Mouse (Mus musculus) small intestine, adult 2 months (tissue): ENCODE measurements around the gene Sult1b1. TPM values are rescaled to one million over a fixed set of nuclear protein-coding genes. Genes with fewer than 3 reads are reported as not detected.
A peak's percentile ranks its signal among the peaks of the same experiment; 100 is the strongest.
"Not testable (repeated sequence)": the region's sequence is repeated elsewhere in the genome, so short reads cannot be mapped to it uniquely, and the experiment has no call there.

Source experiments
- H3K27ac ChIP-seq: fragments of 200-500 bp; 2 replicates; pipeline ENCODE4 v1.5.1; 2012; ENCODE audit warnings: low read depth, low read length, control low read depth, inconsistent platforms; ENCODE audit not compliant: insufficient read depth
- H3K27me3 ChIP-seq: fragments of 200-500 bp; 2 replicates; pipeline ENCODE4 v1.6.1; 2012; ENCODE audit warnings: mild to moderate bottlenecking, moderate library complexity, low read length, inconsistent platforms; ENCODE audit not compliant: control insufficient read depth, insufficient read depth
- H3K36me3 ChIP-seq: fragments of 200-500 bp; 2 replicates; pipeline ENCODE4 v1.6.1; 2012; ENCODE audit warnings: mild to moderate bottlenecking, low read length, control low read depth, inconsistent platforms; ENCODE audit not compliant: control insufficient read depth, insufficient read depth
- H3K4me1 ChIP-seq: fragments of 200-500 bp; 2 replicates; pipeline ENCODE4 v1.6.1; 2012; ENCODE audit warnings: low read length, inconsistent platforms, mixed read lengths; ENCODE audit not compliant: control insufficient read depth, insufficient read depth, insufficient read length
- H3K4me3 ChIP-seq: fragments of 200-500 bp; 2 replicates; pipeline ENCODE4 v1.5.1; 2012; ENCODE audit warnings: low read depth, mild to moderate bottlenecking, control low read depth, inconsistent platforms, low read length, moderate library complexity
- CTCF ChIP-seq: fragments of 200-500 bp; IDR thresholded peaks from 2 replicates; pipeline ENCODE4 v1.5.1; 2012; ENCODE audit warnings: low read depth, mild to moderate bottlenecking, control low read depth, inconsistent platforms, low read length, moderate library complexity, mixed read lengths; ENCODE audit not compliant: insufficient replicate concordance, insufficient read length; ENCODE audit errors: extremely low read depth
- POLR2A ChIP-seq: fragments of 200-500 bp; IDR thresholded peaks from 2 replicates; pipeline ENCODE4 v1.6.1; 2012; ENCODE audit warnings: low read depth, mild to moderate bottlenecking, control low read depth, inconsistent platforms, low read length, moderate library complexity
- WGBS: fragments of 180-500 bp; shearing (Covaris S2); methylation state at CpG from one replicate; pipeline ENCODE4 v1.1.7; 2018; 5-methylcytosine and 5-hydroxymethylcytosine counted together
- polyA plus RNA-seq: library from polyadenylated mRNA; depleted of rRNA; stranded (reverse); fragments of >200 nt; gene quantifications from 2 replicates; pipeline ENCODE4 v1.2.3, GENCODE M21; 2012

Sult1b1 gene
- polyA plus RNA-seq, 1 experiment = 7.8 TPM

DNA sequence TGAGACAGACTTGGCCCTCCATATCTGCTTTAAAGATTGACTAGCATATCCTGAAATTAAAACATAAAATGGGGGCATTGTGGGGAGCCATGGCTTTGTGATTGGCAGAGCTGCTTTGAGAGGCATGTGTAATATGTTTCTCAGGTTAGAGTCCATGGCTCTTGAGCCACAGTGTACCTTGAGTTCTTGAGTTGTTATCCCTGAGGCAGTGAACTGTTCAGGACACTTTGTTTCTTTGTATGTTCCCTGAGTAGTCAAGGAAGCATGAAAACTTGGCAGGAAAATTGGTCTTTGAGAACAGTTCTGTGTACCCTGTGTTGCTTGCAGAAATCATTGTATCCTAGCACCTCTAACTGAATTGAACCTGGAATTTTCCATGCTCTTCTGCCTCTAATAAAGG, 25.0 kb upstream of the Sult1b1 start:
- TF ChIP-seq POLR2A (no peak), CTCF (no peak)
- H3K27ac ChIP-seq = peak overlapping the region; percentile 79
- no peak overlapping the region for H3K4me3 ChIP-seq
- no peaks in the 10 kb centered on the region for H3K27me3 ChIP-seq
- no peaks in the 10 kb centered on the region; the same call in 1 of the 2 replicates for H3K4me1 ChIP-seq
- peaks cover 14% of the 10 kb centered on the region for H3K36me3 ChIP-seq

DNA sequence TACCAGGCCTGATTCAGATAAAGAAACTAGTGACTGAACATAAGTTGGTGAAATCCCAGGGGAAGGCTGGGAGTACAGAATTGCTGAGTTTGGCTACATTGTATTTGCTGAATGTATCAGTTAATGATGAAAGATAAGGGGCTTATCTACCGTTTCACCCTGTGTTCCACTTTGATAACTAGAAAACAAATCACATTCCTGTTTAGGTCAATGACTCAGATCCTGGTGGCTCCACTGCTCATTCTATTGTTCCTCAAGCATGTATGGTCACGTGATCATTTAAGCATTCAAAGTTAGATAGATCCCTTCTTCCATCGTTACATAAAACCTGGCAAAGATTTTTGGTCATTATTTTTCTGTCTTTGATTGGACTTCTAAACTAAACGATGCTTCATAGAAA, 24.5 kb upstream of the Sult1b1 start:
- H3K4me3 ChIP-seq = no peak overlapping the region
- H3K36me3 ChIP-seq = peaks cover 17% of the 10 kb centered on the region
- peak overlapping the region; percentile 49; the same call in 1 of the 2 replicates for H3K27ac ChIP-seq
- WGBS = 29% methylated on average over 4 of the region's 4 CpGs
- H3K4me1 ChIP-seq = no peaks in the 10 kb centered on the region; the same call in 1 of the 2 replicates
- no peaks in the 10 kb centered on the region for H3K27me3 ChIP-seq
- TF ChIP-seq CTCF (no peak), POLR2A (no peak)

DNA sequence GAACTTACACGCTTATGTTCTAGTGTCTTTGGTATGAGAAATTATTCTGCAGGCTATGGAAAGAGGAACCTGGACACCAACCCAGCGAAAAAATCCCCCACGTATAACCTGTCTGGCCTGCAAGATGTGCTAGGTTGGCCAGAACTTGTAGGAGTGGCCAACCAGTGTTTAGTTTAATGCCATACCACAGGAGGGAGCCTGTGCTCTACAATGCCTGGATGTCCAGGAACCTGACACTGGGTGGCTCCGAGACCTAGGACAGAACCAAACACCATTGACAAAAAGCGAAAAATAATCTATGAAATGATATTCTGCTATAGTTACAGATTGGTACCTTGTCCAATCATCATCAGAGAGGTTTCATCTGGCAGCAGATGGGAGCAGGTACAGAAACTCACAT, 22.1 kb upstream of the Sult1b1 start:
- H3K27ac ChIP-seq = no peak overlapping the region
- H3K36me3 ChIP-seq = peaks cover 13% of the 10 kb centered on the region
- WGBS = 81% methylated on average over 5 of the region's 5 CpGs
- H3K27me3 ChIP-seq = no peaks in the 10 kb centered on the region
- H3K4me3 ChIP-seq = no peak overlapping the region
- H3K4me1 ChIP-seq = no peaks in the 10 kb centered on the region; the same call in 1 of the 2 replicates
- TF ChIP-seq CTCF (peak; percentile 58; the same call in 1 of the 2 replicates), POLR2A (no peak)

DNA sequence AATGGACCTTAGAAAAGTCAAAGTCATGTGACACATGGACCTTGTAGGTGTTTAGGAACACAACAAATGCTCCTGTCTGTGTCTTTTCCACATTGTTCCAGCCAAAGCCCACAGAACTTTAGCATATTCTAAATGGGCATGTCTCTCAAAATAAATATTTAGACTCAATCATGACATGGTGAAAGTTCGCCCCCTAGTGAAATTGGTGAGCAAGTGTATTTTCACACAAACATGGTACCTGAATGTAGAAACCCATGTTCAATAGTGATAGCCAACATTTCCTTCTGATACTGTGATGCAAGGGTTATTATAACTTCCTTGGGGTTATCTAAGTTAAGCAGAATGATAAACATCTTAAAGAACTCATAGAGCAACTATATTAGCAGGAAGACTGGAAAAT, 12.9 kb upstream of the Sult1b1 start:
- 18% methylated on average over 1 of the region's 1 CpGs for WGBS
- Histone ChIP-seq H3K27ac (no peak overlapping the region), H3K27me3 (no peaks in the 10 kb centered on the region), H3K4me1 (no peaks in the 10 kb centered on the region), H3K4me3 (no peak overlapping the region), H3K36me3 (no peaks in the 10 kb centered on the region)
- TF ChIP-seq CTCF = no peak
- TF ChIP-seq POLR2A = no peak

DNA sequence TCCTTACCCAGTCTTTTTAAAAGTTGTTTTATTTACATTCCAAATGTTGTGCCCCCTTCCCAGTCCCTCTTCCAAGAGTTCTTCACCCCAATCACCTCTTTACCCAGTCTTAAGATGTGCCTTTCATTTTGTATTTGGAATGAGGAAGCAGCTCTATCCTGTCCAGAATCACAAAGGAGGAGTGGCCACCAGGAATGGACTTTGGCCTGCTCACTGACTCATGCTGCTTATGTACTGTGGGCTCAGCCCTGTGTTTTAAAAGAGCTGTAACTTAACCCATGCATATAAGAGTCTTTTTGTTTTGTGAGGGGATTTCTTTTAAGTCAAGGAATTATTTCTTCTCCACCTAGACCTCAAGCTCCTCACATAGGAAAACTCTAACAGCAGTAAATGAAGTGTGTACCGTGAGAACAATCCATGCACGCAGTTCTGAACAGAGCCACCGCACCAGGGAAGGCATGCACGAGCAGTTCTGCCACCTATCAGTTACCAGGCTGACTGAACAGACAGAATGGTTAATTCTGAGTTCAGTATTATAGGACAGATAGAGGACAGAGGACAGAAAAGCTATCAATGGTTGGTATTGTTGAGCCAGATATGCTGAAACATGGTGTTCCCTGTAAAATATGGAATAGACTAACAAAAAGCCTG, 1.9 kb downstream of the Sult1b1 start:
- no peaks in the 10 kb centered on the region for H3K36me3 ChIP-seq
- WGBS = 26% methylated on average over 4 of the region's 4 CpGs
- H3K27ac ChIP-seq = peak overlapping the region; percentile 54

DNA sequence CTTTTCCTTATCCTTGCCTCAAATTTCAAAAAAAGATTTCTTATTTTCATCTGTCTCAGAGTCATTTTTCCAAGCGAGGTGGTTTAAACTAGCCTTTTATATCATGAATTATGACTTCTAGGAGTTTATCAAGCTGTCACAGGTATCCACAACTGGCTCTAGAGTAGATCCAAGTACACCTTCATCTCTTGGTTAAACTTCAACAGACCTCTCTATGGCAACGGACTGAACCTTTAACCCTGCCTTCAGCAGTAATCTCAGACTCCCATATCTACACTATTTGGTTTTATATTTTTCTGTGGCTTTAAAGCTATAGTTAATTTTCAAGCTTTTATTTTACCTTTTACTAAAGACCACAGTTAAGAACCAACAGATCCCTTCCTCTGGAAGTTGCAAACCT, 5.7 kb downstream of the Sult1b1 start:
- TF ChIP-seq CTCF (no peak), POLR2A (no peak)
- H3K4me3 ChIP-seq = no peak overlapping the region
- WGBS = 21% methylated on average over 2 of the region's 2 CpGs
- peaks cover 11% of the 10 kb centered on the region for H3K36me3 ChIP-seq
- peak overlapping the region; percentile 71 for H3K27ac ChIP-seq
- peaks cover 2% of the 10 kb centered on the region; the same call in 1 of the 2 replicates for H3K4me1 ChIP-seq
- no peaks in the 10 kb centered on the region for H3K27me3 ChIP-seq

More for the DNA sequence above, 1.9 kb downstream of the Sult1b1 start:
- Histone ChIP-seq H3K4me1 (peaks cover 2% of the 10 kb centered on the region; the same call in 1 of the 2 replicates), H3K4me3 (no peak overlapping the region), H3K27me3 (no peaks in the 10 kb centered on the region)
- TF ChIP-seq CTCF (no peak; the same call in 1 of the 2 replicates), POLR2A (no peak)

DNA sequence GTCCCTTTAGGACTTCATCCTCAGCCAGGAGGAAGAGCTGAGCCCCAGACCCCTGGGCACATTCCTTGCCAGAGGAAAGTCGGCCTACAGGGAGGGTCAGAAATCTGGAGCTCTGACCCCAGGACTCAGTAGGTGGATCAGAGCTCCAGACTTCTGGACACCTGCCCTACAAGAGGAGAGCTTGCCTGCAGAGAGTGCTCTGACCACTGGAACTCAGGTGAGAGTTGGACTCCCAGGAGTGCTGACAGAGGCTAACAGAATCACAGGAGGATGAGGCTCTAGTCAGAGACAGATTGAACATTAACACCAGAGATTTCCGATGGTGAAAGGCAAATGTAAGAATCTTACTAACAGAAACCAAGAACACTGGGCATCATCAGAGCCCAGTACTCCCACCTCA, 14.4 kb downstream of the Sult1b1 start:
- H3K27me3 ChIP-seq, H3K4me1 ChIP-seq, H3K4me3 ChIP-seq, H3K27ac ChIP-seq: not testable (repeated sequence)
- 86% methylated on average over 2 of the region's 2 CpGs for WGBS
- H3K36me3 ChIP-seq = peaks cover 13% of the 10 kb centered on the region
